10 mouse cellular contexts compared by ENCODE assay signal in genomic region chr2:136886846-136887245, GRCm38 (mm10). TPM values are rescaled to one million over a fixed set of nuclear protein-coding genes. Genes with fewer than 3 reads are reported as not detected.
DNase-seq lines count a peak whose midpoint lies in the region; ATAC-seq and TF ChIP-seq lines count a peak whose summit lies in the region.
"Had no signal": no experiment of that assay in that cellular context is flagged by ENCODE, and none has a peak within 500 bp of the region (broad histone marks: within the 10 kb centered on the region; RNA-seq: fewer than 3 reads in every experiment).

No protein-coding gene starts in this region.

- no peak overlapping the region for H3K9ac ChIP-seq in MEL (ENCODE audit: control insufficient read depth, low read depth, low read length, poor library complexity, severe bottlenecking)
- H3K9ac ChIP-seq: neural tube, embryonic 12.5 days had no signal

- no peaks in the 10 kb centered on the region for H3K9me3 ChIP-seq in MEL (replicated peaks; ENCODE audit: insufficient read depth, low read length)
- H3K9me3 ChIP-seq: neural tube, embryonic 12.5 days had no signal

- DNase-seq in cerebellum, adult 9-10 months: peak; percentile 60
- DNase-seq in cerebellum, adult 11-12 months: no peak
- DNase-seq in kidney, postnatal 14 days: peak; percentile 30
- no peak for DNase-seq in kidney, adult 9 months
- no peak for DNase-seq in MEL (ENCODE audit: low read depth, low spot score)
- DNase-seq in layer of hippocampus, adult 2 months (ENCODE audit: low spot score in 2 of 2): peak; percentile 50 to 51
- DNase-seq in T-cell, adult 2 months (ENCODE audit: low spot score): no peak

- H3K4me1 ChIP-seq in MEL (ENCODE audit: control insufficient read depth in 1 of 2, insufficient read depth in 2 of 2, low read length in 2 of 2): peaks cover 2 to 6% of the 10 kb centered on the region in 2 experiments; a peak in 2 of 4 replicates
- H3K4me1 ChIP-seq: neural tube, embryonic 12.5 days had no signal

- no peak overlapping the region for H3K27ac ChIP-seq in MEL (ENCODE audit: control insufficient read depth, low read depth, low read length)
- H3K27ac ChIP-seq in layer of hippocampus, adult 2 months: peak overlapping the region; percentile 39; the same call in 1 of the 2 replicates
- H3K27ac ChIP-seq: neural tube, embryonic 12.5 days had no signal

- peaks cover 7 to 13% of the 10 kb centered on the region in 2 experiments for H3K36me3 ChIP-seq in MEL (ENCODE audit: control insufficient read depth in 1 of 2, insufficient read depth in 2 of 2, low read length in 2 of 2)

- H3K4me3 ChIP-seq in MEL (ENCODE audit: control insufficient read depth in 1 of 2, insufficient read depth in 1 of 2, low read depth in 2 of 2, low read length in 2 of 2): no peak overlapping the region
- no peak overlapping the region for H3K4me3 ChIP-seq in layer of hippocampus, adult 2 months
- H3K4me3 ChIP-seq: neural tube, embryonic 12.5 days had no signal

- TF ChIP-seq EP300 in MEL (IDR thresholded peaks at IDR 0.05; ENCODE audit: low read depth in 1 of 2, low read length in 2 of 2): no peak

- no peaks in the 10 kb centered on the region for H3K27me3 ChIP-seq in MEL (ENCODE audit: control insufficient read depth in 1 of 2, insufficient read depth in 2 of 2, low read length in 2 of 2)
- H3K27me3 ChIP-seq: neural tube, embryonic 12.5 days had no signal

- peak; percentile 14 for TF ChIP-seq RAD21 in MEL (IDR thresholded peaks at IDR 0.05; ENCODE audit: low read depth, low read length)

- TF ChIP-seq CTCF in MEL (IDR thresholded peaks at IDR 0.05 in 2 of 3, conservative IDR thresholded peaks at IDR 0.05 in 1 of 3; ENCODE audit: control insufficient read depth in 1 of 3, insufficient read depth in 1 of 3, low read depth in 2 of 3, low read length in 3 of 3, poor library complexity in 1 of 3, severe bottlenecking in 1 of 3): peak in 2 of 3 experiments; percentile 38 to 46; a peak in 4 of 6 replicates
- TF ChIP-seq CTCF in layer of hippocampus, adult 2 months (conservative IDR thresholded peaks at IDR 0.05): peak; percentile 83

- H3K79me2 ChIP-seq in MEL (ENCODE audit: control insufficient read depth, insufficient read depth, low read length, poor library complexity): peaks cover 13% of the 10 kb centered on the region

- ATAC-seq in erythroid progenitor cell, adult 5-6 weeks (replicated peaks; ENCODE audit: low FRiP score, poor library complexity, severe bottlenecking): no peak

- no peak for TF ChIP-seq POLR2A in MEL (IDR thresholded peaks at IDR 0.05; ENCODE audit: control insufficient read depth in 1 of 2, insufficient read depth in 1 of 2, low read depth in 1 of 2, low read length in 2 of 2, poor library complexity in 1 of 2)

TF ChIP-seq in MEL, 35 proteins besides CTCF, POLR2A, EP300 and RAD21:
- TF ChIP-seq RCOR1 (IDR thresholded peaks at IDR 0.05; ENCODE audit: low read depth, low read length): no peak
- no peak for TF ChIP-seq TCF12 (IDR thresholded peaks at IDR 0.05; ENCODE audit: low read depth, low read length)
- no peak for TF ChIP-seq POLR2AphosphoS5 (IDR thresholded peaks at IDR 0.05; ENCODE audit: borderline replicate concordance, low read depth, low read length)
- TF ChIP-seq SMC3 (IDR thresholded peaks at IDR 0.05; ENCODE audit: low read depth, low read length): peak; percentile 49

RNA-seq across cellular contexts. Expression of gene AL731706.2, which starts 1.4 kb away (rescaled TPM):
- not detected in 2 replicates for total RNA-seq in MEL (2012; rRNA removed)
- polyA plus RNA-seq in MEL (2012; ENCODE audit: insufficient read depth in 1 of 2, insufficient read length in 2 of 2, low read depth in 1 of 2, low replicate concordance in 2 of 2, missing spikeins in 1 of 2): 10 to 100 TPM in 1 of 2 experiments, not detected in 1; 51.2 TPM
- 10 to 100 TPM; 27.9 to 34.3 TPM for total RNA-seq in layer of hippocampus, adult 2 months (2021)
- not detected in 2 replicates for total RNA-seq in erythroid progenitor cell, adult 5-6 weeks (2015; ENCODE audit: low replicate concordance)
- total RNA-seq in erythroid progenitor cell, adult 5-6 weeks (2017; ENCODE audit: low replicate concordance): 11.9 TPM in 1 of 2 replicates, not detected in the other
- total RNA-seq: ES-E14 had no signal

RNA-seq across cellular contexts. Expression of gene Slx4ip, which starts 4.2 kb away (rescaled TPM):
- 1.1 and 1.3 TPM in 2 replicates for total RNA-seq in MEL (2012; rRNA removed)
- polyA plus RNA-seq in MEL (2012; ENCODE audit: insufficient read depth in 1 of 2, insufficient read length in 2 of 2, low read depth in 1 of 2, low replicate concordance in 2 of 2, missing spikeins in 1 of 2): 1 to 10 TPM in 1 of 2 experiments, not detected in 1; 2.5 TPM
- total RNA-seq in layer of hippocampus, adult 2 months (2021): 1 to 10 TPM; 7.8 to 8.4 TPM
- total RNA-seq in erythroid progenitor cell, adult 5-6 weeks (2015; ENCODE audit: low replicate concordance): 11.9 and 15.5 TPM in 2 replicates
- total RNA-seq in erythroid progenitor cell, adult 5-6 weeks (2017; ENCODE audit: low replicate concordance): 7.9 and 13.2 TPM in 2 replicates

RNA-seq across cellular contexts. Expression of gene AL731706.1, which starts 4.3 kb away (rescaled TPM):
- 14.2 and 16.3 TPM in 2 replicates for total RNA-seq in MEL (2012; rRNA removed)
- polyA plus RNA-seq in MEL (2012; ENCODE audit: insufficient read depth in 1 of 2, insufficient read length in 2 of 2, low read depth in 1 of 2, low replicate concordance in 2 of 2, missing spikeins in 1 of 2): 10 to 100 TPM in 1 of 2 experiments, not detected in 1; 13.5 TPM
- 10 to 100 TPM; 14.8 to 15.8 TPM for total RNA-seq in layer of hippocampus, adult 2 months (2021)
- not detected in 2 replicates for total RNA-seq in erythroid progenitor cell, adult 5-6 weeks (2015; ENCODE audit: low replicate concordance)
- not detected in 2 replicates for total RNA-seq in erythroid progenitor cell, adult 5-6 weeks (2017; ENCODE audit: low replicate concordance)

RNA-seq across cellular contexts. Expression of gene Mkks, which starts 4.3 kb away (rescaled TPM):
- total RNA-seq in MEL (2012; rRNA removed): 3.4 and 4.0 TPM in 2 replicates
- 1 to 10 TPM in 1 of 2 experiments, not detected in 1; 5.1 TPM for polyA plus RNA-seq in MEL (2012; ENCODE audit: insufficient read depth in 1 of 2, insufficient read length in 2 of 2, low read depth in 1 of 2, low replicate concordance in 2 of 2, missing spikeins in 1 of 2)
- 10 to 100 TPM; 23.2 to 23.3 TPM for total RNA-seq in layer of hippocampus, adult 2 months (2021)
- total RNA-seq in erythroid progenitor cell, adult 5-6 weeks (2015; ENCODE audit: low replicate concordance): 12.2 and 15.1 TPM in 2 replicates
- 3.9 and 4.6 TPM in 2 replicates for total RNA-seq in erythroid progenitor cell, adult 5-6 weeks (2017; ENCODE audit: low replicate concordance)

Comparison
In these comparisons a context has a peak if more than half of its experiments do, and no peak if none do; other contexts are left out.
1. DNase-seq: peak in cerebellum, adult 9-10 months (single experiment), kidney, postnatal 14 days (single experiment) and layer of hippocampus, adult 2 months (2 of 2); none in cerebellum, adult 11-12 months (single experiment), kidney, adult 9 months (single experiment), MEL (single experiment) and T-cell, adult 2 months (single experiment).
2. RNA of gene AL731706.1, which starts 4.3 kb away (total RNA-seq): 14.8 to 15.8 TPM in layer of hippocampus, adult 2 months and 14.2 to 16.3 TPM in MEL; not detected in erythroid progenitor cell, adult 5-6 weeks; every median in the first group is over 10 times any median in the second.